Mouse (Mus musculus) heart, adult 8-10 months (tissue): ENCODE data around the gene Scamp3. TPM values are rescaled to one million over a fixed set of nuclear protein-coding genes. Genes with fewer than 3 reads are reported as not detected.

ENCODE experiments used
- DNase-seq: peaks from one replicate; pipeline ENCODE4 v3.0.0; 2022; ENCODE audit warnings: low spot score
- total RNA-seq, 4 experiments: library from RNA; stranded (reverse); gene quantifications; 2 replicates each; pipeline ENCODE4 v1.2.4; 2022

Gene Scamp3
- total RNA-seq, 4 experiments from 2014 or later = 49.4 to 57.8 (median 53.3) TPM

- DNase-seq = no peak
These were observed 13.5 kb upstream of the Scamp3 start for GRCm38 (mm10) chr3:89163643-89164245.

- DNase-seq = peak; percentile 94
These were observed 12.6 kb upstream of the Scamp3 start, which contains the start of gene Clk2 for GRCm38 (mm10) chr3:89164506-89165267. Clk2 (plus strand) TSS chr3:89164795.

- no peak for DNase-seq
These were observed 11.9 kb upstream of the Scamp3 start for GRCm38 (mm10) chr3:89165268-89165870.

GRCm38 (mm10) chr3:89166945-89167344 is 10.3 kb upstream of the Scamp3 start:
- no peak for DNase-seq

GRCm38 (mm10) chr3:89174844-89175243 is 2.4 kb upstream of the Scamp3 start:
- DNase-seq = no peak

GRCm38 (mm10) chr3:89175544-89175943 is 1.7 kb upstream of the Scamp3 start:
- no peak for DNase-seq

GRCm38 (mm10) chr3:89176421-89176820 is 852 bp upstream of the Scamp3 start:
- DNase-seq = no peak

- no peak for DNase-seq
These were observed 773 bp downstream of the Scamp3 start for GRCm38 (mm10) chr3:89178107-89178385.

GRCm38 (mm10) chr3:89179056-89179455 is 1.8 kb downstream of the Scamp3 start:
- DNase-seq = no peak

- DNase-seq = no peak
These were observed 4.7 kb downstream of the Scamp3 start for GRCm38 (mm10) chr3:89181749-89182500.

- DNase-seq = no peak
These were observed 5.3 kb downstream of the Scamp3 start for GRCm38 (mm10) chr3:89182531-89183057.

- DNase-seq = peak; percentile 87
These were observed 6.0 kb downstream of the Scamp3 start, which contains the start of gene Fam189b for GRCm38 (mm10) chr3:89183058-89183958. Fam189b (plus strand) TSS chr3:89183143.

- DNase-seq = no peak
These were observed 6.7 kb downstream of the Scamp3 start for GRCm38 (mm10) chr3:89183959-89184315.

GRCm38 (mm10) chr3:89187197-89187596 is 9.9 kb downstream of the Scamp3 start:
- no peak for DNase-seq

GRCm38 (mm10) chr3:89187690-89188477 is 10.6 kb downstream of the Scamp3 start:
- DNase-seq = no peak

- DNase-seq = no peak
These were observed 11.2 kb downstream of the Scamp3 start for GRCm38 (mm10) chr3:89188478-89188875.

GRCm38 (mm10) chr3:89190436-89190835 is 13.2 kb downstream of the Scamp3 start:
- DNase-seq = no peak

GRCm38 (mm10) chr3:89193351-89193750 is 16.1 kb downstream of the Scamp3 start:
- no peak for DNase-seq

GRCm38 (mm10) chr3:89193853-89194252 is 16.6 kb downstream of the Scamp3 start:
- no peak for DNase-seq
